Mouse (Mus musculus) megakaryocyte, embryonic 14.5 days (primary cell): ENCODE results near the gene Ang.

Experiments
- FLI1 ChIP-seq: IDR thresholded peaks from 2 replicates; pipeline ENCODE4 v1.6.1; 2012; ENCODE audit warnings: low read length, inconsistent platforms, mixed read lengths
- GATA1 ChIP-seq: IDR thresholded peaks from 3 replicates; pipeline ENCODE4 v1.6.1; 2012; ENCODE audit warnings: mixed read lengths, low read length, inconsistent platforms, borderline replicate concordance

DNA sequence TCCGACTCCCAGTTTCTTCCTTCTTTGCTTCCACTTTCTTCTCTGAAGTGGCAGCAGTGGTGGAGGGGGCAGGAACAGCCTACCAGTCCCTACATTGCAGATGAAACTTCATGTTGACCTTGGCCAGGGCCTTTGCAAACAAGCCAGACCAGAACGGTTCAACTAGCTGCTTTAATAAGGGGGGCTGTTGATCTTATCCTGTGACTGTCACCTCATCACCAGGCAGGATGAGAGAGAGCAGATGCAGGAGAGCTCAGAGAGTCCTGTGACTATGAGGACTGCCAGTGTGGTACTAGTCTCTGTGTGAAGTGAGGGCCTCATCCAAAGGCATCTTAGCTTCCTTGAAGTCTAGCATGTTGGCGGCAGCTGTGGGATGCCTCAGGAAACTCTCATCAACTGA is 57.1 kb downstream of the Ang start:
- TF ChIP-seq GATA1 (no peak), FLI1 (no peak)
